Mouse (Mus musculus) right cerebral cortex, postnatal 36 days (tissue): ENCODE data around the gene Rnf220.

Experiments
- DNase-seq, 2 experiments: peaks; one replicate each; pipeline ENCODE4 v3.0.0; 2022; ENCODE audit warnings: low spot score in 2 of 2, mixed read lengths in 1 of 2

Rnf220 gene

DNA sequence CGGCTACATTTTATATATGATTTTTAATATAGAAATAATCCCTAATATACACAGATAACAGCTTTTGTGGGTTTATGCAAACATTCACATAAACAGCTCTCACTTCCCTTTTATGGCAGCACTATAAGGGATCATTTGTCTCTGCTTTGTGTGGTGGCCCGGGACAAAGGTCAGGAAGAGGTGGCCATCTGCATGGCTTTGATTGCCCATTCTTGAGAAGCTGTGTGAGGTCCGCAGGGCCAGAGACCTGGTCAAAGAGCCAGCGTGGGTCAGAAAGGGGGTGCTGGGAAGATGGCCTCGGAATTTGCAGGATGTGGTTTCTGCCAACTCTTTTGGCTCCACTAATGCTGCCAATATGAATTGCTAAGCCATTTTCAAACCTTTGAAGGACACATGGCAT is 273.9 kb downstream of the Rnf220 start:
- DNase-seq, result no peak

DNA sequence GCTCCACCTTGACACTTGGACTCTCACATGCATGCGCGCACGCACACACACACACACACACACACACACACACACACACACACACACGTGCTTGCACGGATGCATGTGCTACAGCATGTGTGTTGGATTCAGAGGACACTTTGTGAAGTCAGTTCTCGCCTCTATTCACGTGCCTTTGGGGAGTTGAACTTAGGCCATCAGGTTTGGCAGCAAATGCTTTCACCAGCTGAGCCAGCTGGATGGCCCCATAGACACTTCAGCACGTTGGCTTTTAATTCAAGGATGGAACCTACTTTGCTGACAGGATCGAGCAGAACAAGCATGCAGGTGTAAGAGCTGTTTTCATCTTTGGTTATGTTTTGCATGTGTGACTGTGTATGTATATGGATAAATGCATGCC is 275.0 kb downstream of the Rnf220 start:
- DNase-seq, result no peak
